Mouse (Mus musculus) kidney, postnatal 0 days (tissue): ENCODE data around the gene Usp2. TPM values are rescaled to one million over a fixed set of nuclear protein-coding genes. Genes with fewer than 3 reads are reported as not detected.

ENCODE experiments used
- ATAC-seq: fragments of 200-750 bp; cut with Nextera tagmentation; replicated peaks from 2 replicates; pipeline ENCODE4 v1.8.0; 2017; ENCODE audit warnings: low read depth, moderate number of reproducible peaks, moderate TSS enrichment, moderate library complexity; ENCODE audit not compliant: low FRiP score
- DNase-seq: peaks from one replicate; pipeline ENCODE4 v3.0.0-alpha.2; 2016; ENCODE audit warnings: low spot score
- H3K27ac ChIP-seq: fragments of 300-500 bp; sonication (generic); 2 replicates; pipeline ENCODE4 v1.5.1; 2014; ENCODE audit warnings: mild to moderate bottlenecking
- H3K27me3 ChIP-seq: fragments of 300-500 bp; sonication (generic); 2 replicates; pipeline ENCODE4 v1.6.1; 2014; ENCODE audit warnings: low read length, mixed read lengths; ENCODE audit not compliant: insufficient read depth
- H3K36me3 ChIP-seq: fragments of 300-500 bp; sonication (generic); 2 replicates; pipeline ENCODE4 v1.6.1; 2014; ENCODE audit warnings: low read length, mixed read lengths; ENCODE audit not compliant: insufficient read depth
- H3K4me1 ChIP-seq: fragments of 300-500 bp; sonication (generic); replicated peaks from 2 replicates; pipeline ENCODE4 v1.6.1; 2014; ENCODE audit warnings: antibody characterized with exemption, low read length, mixed read lengths; ENCODE audit not compliant: insufficient read depth
- H3K4me2 ChIP-seq: fragments of 300-500 bp; sonication (generic); 2 replicates; pipeline ENCODE4 v1.6.1; 2014; ENCODE audit warnings: mild to moderate bottlenecking, low read length, moderate library complexity, mixed read lengths
- H3K4me3 ChIP-seq: fragments of 300-500 bp; sonication (generic); replicated peaks from 2 replicates; pipeline ENCODE4 v1.5.1; 2014; ENCODE audit warnings: low read depth, low read length
- H3K9ac ChIP-seq: fragments of 300-500 bp; sonication (generic); 2 replicates; pipeline ENCODE4 v1.6.1; 2014; ENCODE audit warnings: low read depth, low read length
- H3K9me3 ChIP-seq: fragments of 300-500 bp; sonication (generic); replicated peaks from 2 replicates; pipeline ENCODE4 v1.6.1; 2016; ENCODE audit warnings: low read length, inconsistent platforms, mixed read lengths
- CTCF ChIP-seq: IDR thresholded peaks from 2 replicates; pipeline ENCODE4 v1.5.1; 2016; ENCODE audit warnings: antibody characterized with exemption, low read depth, mild to moderate bottlenecking, moderate library complexity
- WGBS: fragments of 180-500 bp; shearing (Covaris S2); extraction: QIAGEN DNeasy Blood & Tissue Kit; methylation state at CpG from one replicate; pipeline ENCODE4 v1.1.7; 2014; 5-methylcytosine and 5-hydroxymethylcytosine counted together
- polyA plus RNA-seq: library from polyadenylated mRNA; unstranded; fragments of >200 nt; fragmentation: Nextera tagmentation; extraction: Ambion mirVana; gene quantifications from 2 replicates; pipeline ENCODE4 v1.2.1, GENCODE M21; 2015

The Usp2 gene
- polyA plus RNA-seq, 1 experiment from 2014 or later = 62.9 TPM

- ATAC-seq = no peak
- Histone ChIP-seq H3K4me2 (peak overlapping the region; percentile 81), H3K9ac (peak overlapping the region; percentile 69), H3K36me3 (0 out of 2 replicates have a peak, but pooled peaks cover 11% of the 10 kb centered on the region), H3K4me3 (peak overlapping the region; percentile 54), H3K27me3 (no peaks in the 10 kb centered on the region), H3K27ac (peak overlapping the region; percentile 88), H3K9me3 (no peaks in the 10 kb centered on the region), H3K4me1 (peaks cover 29% of the 10 kb centered on the region)
- no peak for TF ChIP-seq CTCF
- 1% methylated on average over 45 of the region's 49 CpGs for WGBS
- peak; percentile 62 for DNase-seq
Observed at GRCm38 (mm10) chr9:44134851-44135730, 68.3 kb downstream of the Usp2 start.

DNA sequence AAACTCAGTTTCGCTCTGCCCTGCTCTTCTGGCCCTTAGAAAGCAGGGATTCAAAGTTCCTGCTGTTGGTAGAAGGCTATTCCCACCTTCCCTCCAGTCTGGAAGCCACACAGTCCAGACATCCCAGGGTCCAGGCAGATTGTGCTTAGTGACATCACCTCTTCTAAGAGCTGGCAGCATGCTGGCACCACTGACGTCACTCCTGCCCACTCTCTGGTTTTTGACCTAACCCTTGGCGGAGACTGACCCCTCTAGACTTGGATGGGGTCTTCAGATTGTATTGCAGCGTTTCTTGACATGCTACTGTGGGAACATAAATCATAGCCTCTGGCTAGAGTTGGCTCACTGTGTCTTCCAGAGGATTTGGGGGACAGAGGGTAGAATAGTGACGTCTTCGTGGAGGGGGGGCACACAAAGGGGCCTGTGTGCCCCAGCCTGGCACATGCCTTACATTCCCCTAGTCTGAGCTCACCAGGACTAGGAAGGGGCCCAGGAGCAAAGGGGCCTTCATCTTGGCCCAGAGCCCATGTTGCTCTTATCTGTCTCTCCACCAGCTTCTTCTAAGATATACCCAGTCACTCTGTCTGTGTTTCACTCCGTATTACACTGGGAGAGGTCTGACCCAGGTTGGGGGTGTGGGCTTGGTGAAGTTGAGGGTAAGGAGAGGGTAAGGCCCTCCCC, 69.0 kb downstream of the Usp2 start:
- H3K4me1 ChIP-seq = peaks cover 21% of the 10 kb centered on the region
- 30% methylated on average over 7 of the region's 7 CpGs for WGBS
- H3K27ac ChIP-seq = peak overlapping the region; percentile 88; the same call in 1 of the 2 replicates
- peak overlapping the region; percentile 69 for H3K9ac ChIP-seq
- no peak for TF ChIP-seq CTCF
- peak; percentile 16; the same call in 1 of the 2 replicates for ATAC-seq
- no peaks in the 10 kb centered on the region for H3K9me3 ChIP-seq
- peak overlapping the region; percentile 81 for H3K4me2 ChIP-seq
- 0 out of 2 replicates have a peak, but pooled peaks cover 15% of the 10 kb centered on the region for H3K36me3 ChIP-seq
- peak overlapping the region; percentile 54 for H3K4me3 ChIP-seq
- H3K27me3 ChIP-seq = no peaks in the 10 kb centered on the region
- peak; percentile 34 for DNase-seq

DNA sequence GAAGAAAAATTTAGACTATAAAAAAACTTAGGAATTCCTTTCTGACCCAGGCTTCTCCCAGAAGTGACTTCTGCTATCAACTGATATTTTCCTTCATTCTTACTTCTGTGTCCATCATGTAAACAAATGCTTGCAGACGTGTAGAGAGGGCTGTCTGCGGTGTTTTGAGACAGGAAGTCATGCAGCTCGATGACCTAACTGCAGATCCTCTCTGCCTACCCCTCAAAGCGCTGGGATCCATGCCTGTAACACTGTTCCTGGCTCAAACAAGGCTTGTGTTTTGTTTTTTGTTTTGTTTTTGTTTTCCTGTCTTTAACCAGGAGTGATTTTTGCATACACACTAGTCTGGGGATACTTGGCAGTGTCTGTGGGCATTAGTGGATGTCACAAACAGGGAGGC, 71.0 kb downstream of the Usp2 start:
- no peak overlapping the region for H3K4me2 ChIP-seq
- ATAC-seq (no peak), DNase-seq (no peak)
- H3K27me3 ChIP-seq = no peaks in the 10 kb centered on the region
- TF ChIP-seq CTCF = no peak
- H3K4me1 ChIP-seq = peaks cover 15% of the 10 kb centered on the region
- WGBS = 56% methylated on average over 4 of the region's 4 CpGs
- H3K4me3 ChIP-seq = no peak overlapping the region
- H3K9ac ChIP-seq = no peak overlapping the region
- no peaks in the 10 kb centered on the region for H3K9me3 ChIP-seq
- no peak overlapping the region for H3K27ac ChIP-seq
- H3K36me3 ChIP-seq = 0 out of 2 replicates have a peak, but pooled peaks cover 26% of the 10 kb centered on the region

GRCm38 (mm10) chr9:44141951-44142350, 75.1 kb downstream of the Usp2 start:
- H3K4me3 ChIP-seq = no peak overlapping the region
- H3K27me3 ChIP-seq = no peaks in the 10 kb centered on the region
- H3K9ac ChIP-seq = no peak overlapping the region
- H3K9me3 ChIP-seq = no peaks in the 10 kb centered on the region
- no peak overlapping the region for H3K27ac ChIP-seq
- no peak overlapping the region for H3K4me2 ChIP-seq
- ATAC-seq (no peak), DNase-seq (no peak)
- H3K4me1 ChIP-seq = no peaks in the 10 kb centered on the region
- H3K36me3 ChIP-seq = 0 out of 2 replicates have a peak, but pooled peaks cover 29% of the 10 kb centered on the region
- TF ChIP-seq CTCF = no peak
- 63% methylated on average over 5 of the region's 5 CpGs for WGBS

DNA sequence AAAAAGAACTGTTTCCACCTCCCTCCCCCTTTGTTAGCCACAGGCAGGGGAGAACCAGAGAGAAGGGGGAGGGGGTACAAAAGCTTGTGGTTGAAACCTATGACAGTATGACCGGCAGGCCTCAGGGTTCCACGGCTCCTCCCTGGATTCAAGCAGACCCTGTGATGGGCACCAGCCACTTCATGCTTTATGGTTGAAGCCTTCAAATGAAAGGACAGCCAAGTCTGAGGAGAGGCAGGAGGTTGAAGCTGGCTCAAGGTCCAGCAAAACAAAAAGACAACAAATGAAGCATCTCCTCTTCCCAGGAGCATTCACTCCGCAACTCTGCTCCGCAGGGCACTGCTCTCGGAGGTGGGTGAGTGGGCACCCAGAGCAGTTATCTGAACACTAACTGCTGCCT, 76.6 kb downstream of the Usp2 start:
- H3K27me3 ChIP-seq = no peaks in the 10 kb centered on the region
- WGBS = 69% methylated on average over 5 of the region's 5 CpGs
- H3K4me2 ChIP-seq = no peak overlapping the region
- 0 out of 2 replicates have a peak, but pooled peaks cover 35% of the 10 kb centered on the region for H3K36me3 ChIP-seq
- H3K27ac ChIP-seq = peak overlapping the region; percentile 42; the same call in 1 of the 2 replicates
- H3K9me3 ChIP-seq = no peaks in the 10 kb centered on the region
- no peak overlapping the region for H3K4me3 ChIP-seq
- ATAC-seq (no peak), DNase-seq (no peak)
- no peak overlapping the region for H3K9ac ChIP-seq
- H3K4me1 ChIP-seq = no peaks in the 10 kb centered on the region
- no peak for TF ChIP-seq CTCF

GRCm38 (mm10) chr9:44144023-44144717, 77.3 kb downstream of the Usp2 start:
- Histone ChIP-seq H3K9ac (0 out of 2 replicates have a peak overlapping the region, but pooled peaks have one; percentile 8), H3K9me3 (no peaks in the 10 kb centered on the region), H3K27ac (0 out of 2 replicates have a peak overlapping the region, but pooled peaks have one; percentile 42), H3K4me3 (no peak overlapping the region), H3K4me1 (no peaks in the 10 kb centered on the region), H3K27me3 (no peaks in the 10 kb centered on the region), H3K36me3 (0 out of 2 replicates have a peak, but pooled peaks cover 33% of the 10 kb centered on the region), H3K4me2 (no peak overlapping the region)
- peak; percentile 81 for DNase-seq
- ATAC-seq = peak; percentile 81
- TF ChIP-seq CTCF = peak; percentile 42
- 29% methylated on average over 7 of the region's 8 CpGs for WGBS
